Mouse (Mus musculus) MEL-GATA-1-ER (cell line): ENCODE data around the gene AC124502.3.
"Not testable (repeated sequence)": the region's sequence is repeated elsewhere in the genome, so short reads cannot be mapped to it uniquely, and the experiment has no call there.

ENCODE experiments used
- DNase-seq: peaks from one replicate; pipeline ENCODE4 v3.0.0-alpha.2; 2012; ENCODE audit warnings: low read depth; ENCODE audit errors: extremely low read depth

The AC124502.3 gene

GRCm38 (mm10) chr19:5038709-5039156 is at the start of gene AC124502.3, which contains the start of gene B4gat1:
TSS of gene AC124502.3 (plus strand) at chr19:5038891.
TSS of gene B4gat1 (plus strand) at chr19:5038826.
- DNase-seq, result peak; percentile 59

- DNase-seq, result peak; percentile 35
These were observed 49.7 kb upstream of the AC124502.3 start for GRCm38 (mm10) chr19:4989013-4989412.

GRCm38 (mm10) chr19:4989434-4990255 is 49.0 kb upstream of the AC124502.3 start:
- DNase-seq, result no peak

GRCm38 (mm10) chr19:4990256-4990625 is 48.5 kb upstream of the AC124502.3 start, which contains the start of gene Npas4:
TSS of gene Npas4 (minus strand) at chr19:4990316.
- no peak for DNase-seq

GRCm38 (mm10) chr19:4990716-4991115 is 48.0 kb upstream of the AC124502.3 start:
- DNase-seq, result no peak

GRCm38 (mm10) chr19:4992371-4992770 is 46.3 kb upstream of the AC124502.3 start:
- no peak for DNase-seq

GRCm38 (mm10) chr19:4992904-4993303 is 45.8 kb upstream of the AC124502.3 start:
- no peak for DNase-seq

- DNase-seq, result no peak
These were observed 44.6 kb upstream of the AC124502.3 start for GRCm38 (mm10) chr19:4994043-4994442.

GRCm38 (mm10) chr19:4999445-5000140 is 39.1 kb upstream of the AC124502.3 start:
- DNase-seq, result no peak

GRCm38 (mm10) chr19:5001666-5002406 is 36.9 kb upstream of the AC124502.3 start:
- peak; percentile 22 for DNase-seq

- not testable (repeated sequence) for DNase-seq
These were observed 35.0 kb upstream of the AC124502.3 start for GRCm38 (mm10) chr19:5003644-5004043.

GRCm38 (mm10) chr19:5004925-5005324 is 33.8 kb upstream of the AC124502.3 start:
- DNase-seq, result no peak

GRCm38 (mm10) chr19:5013138-5013537 is 25.6 kb upstream of the AC124502.3 start:
- DNase-seq, result no peak

GRCm38 (mm10) chr19:5014961-5015398 is 23.7 kb upstream of the AC124502.3 start:
- DNase-seq, result peak; percentile 35

GRCm38 (mm10) chr19:5016221-5016742 is 22.4 kb upstream of the AC124502.3 start:
- no peak for DNase-seq

- peak; percentile 56 for DNase-seq
These were observed 21.9 kb upstream of the AC124502.3 start for GRCm38 (mm10) chr19:5016782-5017181.

- no peak for DNase-seq
These were observed 21.1 kb upstream of the AC124502.3 start for GRCm38 (mm10) chr19:5017611-5018010.

- DNase-seq, result no peak
These were observed 20.5 kb upstream of the AC124502.3 start for GRCm38 (mm10) chr19:5018191-5018590.

GRCm38 (mm10) chr19:5021416-5021815 is 17.3 kb upstream of the AC124502.3 start:
- no peak for DNase-seq

- DNase-seq, result peak; percentile 76
These were observed 14.8 kb upstream of the AC124502.3 start, which contains the start of gene Slc29a2 for GRCm38 (mm10) chr19:5023621-5024479. TSS of gene Slc29a2 (plus strand) at chr19:5023860.
